Mouse (Mus musculus): ENCODE measurements at regions not wholly inside any gene's neighbourhood (a gene's known extent, or its start where the extent isn't known, plus 50 kb on each side); places are given as distances from the start of the nearest gene placed in this dataset.
A peak's percentile ranks its signal among the peaks of the same experiment; 100 is the strongest.

DNA sequence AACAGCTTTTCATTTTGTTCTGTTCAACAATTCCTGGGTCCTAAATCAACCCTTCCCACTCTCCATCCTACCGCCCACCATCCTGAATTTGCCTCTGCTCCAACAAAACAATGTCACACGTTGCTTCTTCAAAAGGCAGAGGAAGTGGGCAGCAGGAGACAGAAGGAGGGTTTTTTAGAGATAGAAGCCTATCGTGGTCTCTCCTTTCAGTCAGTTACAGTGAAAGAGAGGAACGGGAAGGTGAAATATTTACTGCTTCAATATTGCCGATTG is 181.7 kb downstream of the Rdh14 start:
- no peaks in the 10 kb centered on the region for H3K79me2 ChIP-seq (ENCODE audit: control insufficient read depth, insufficient read depth)
- H3K27me3 ChIP-seq (ENCODE audit: control insufficient read depth, insufficient read depth, insufficient read length) = no peaks in the 10 kb centered on the region
- H3ac ChIP-seq (ENCODE audit: control insufficient read depth, insufficient read length, low read depth) = no peak overlapping the region
- H3K79me3 ChIP-seq (ENCODE audit: low read depth) = no peaks in the 10 kb centered on the region
- no peaks in the 10 kb centered on the region for H3K36me3 ChIP-seq (ENCODE audit: control insufficient read depth, insufficient read depth)
- TF ChIP-seq MYOG (IDR thresholded peaks at IDR 0.05; ENCODE audit: control insufficient read depth, extremely low read depth, insufficient read length) (no peak), MYOD1 (IDR thresholded peaks at IDR 0.05; ENCODE audit: control insufficient read depth, insufficient read length, low read depth) (no peak), MAX (IDR thresholded peaks at IDR 0.05) (no peak), USF1 (IDR thresholded peaks at IDR 0.05; ENCODE audit: low read depth) (no peak), CTCF (IDR thresholded peaks at IDR 0.05; ENCODE audit: control insufficient read depth, insufficient read depth, insufficient read length) (no peak), FOSL1 (IDR thresholded peaks at IDR 0.05; ENCODE audit: insufficient read depth, low read length, poor library complexity, severe bottlenecking) (no peak), CEBPB (IDR thresholded peaks at IDR 0.05; ENCODE audit: low read depth) (no peak)
- no peak overlapping the region for H3K4me3 ChIP-seq (ENCODE audit: insufficient read depth, poor library complexity, severe bottlenecking)

DNA sequence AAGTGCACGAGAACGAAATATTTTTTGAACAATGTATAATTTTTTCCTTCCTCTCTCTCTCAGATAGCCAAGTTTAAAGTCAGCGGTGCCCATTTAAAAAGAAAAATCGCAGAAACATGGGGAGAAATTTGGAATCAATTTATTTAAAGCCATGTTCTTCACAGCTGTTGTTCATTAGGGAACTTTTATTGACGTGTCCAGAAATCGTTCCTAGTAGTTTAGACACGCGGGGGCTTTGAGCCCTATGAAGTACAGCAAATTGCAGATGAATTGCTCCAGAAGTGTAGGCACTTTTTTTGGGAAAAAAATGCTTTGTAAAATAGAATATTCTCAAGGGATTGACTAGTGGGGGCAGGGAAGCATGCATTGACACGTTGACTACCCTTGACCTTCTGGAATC is 182.8 kb downstream of the Rdh14 start:
- Histone ChIP-seq H3K36me3 (ENCODE audit: control insufficient read depth, insufficient read depth) (no peaks in the 10 kb centered on the region), H3K4me3 (ENCODE audit: insufficient read depth, poor library complexity, severe bottlenecking) (no peak overlapping the region), H3K79me3 (ENCODE audit: low read depth) (no peaks in the 10 kb centered on the region), H3K79me2 (ENCODE audit: control insufficient read depth, insufficient read depth) (no peaks in the 10 kb centered on the region), H3K27me3 (ENCODE audit: control insufficient read depth, insufficient read depth, insufficient read length) (no peaks in the 10 kb centered on the region), H3ac (ENCODE audit: control insufficient read depth, insufficient read length, low read depth) (no peak overlapping the region)
- TF ChIP-seq USF1 (IDR thresholded peaks at IDR 0.05; ENCODE audit: low read depth) (no peak), CEBPB (IDR thresholded peaks at IDR 0.05; ENCODE audit: low read depth) (no peak), MYOG (IDR thresholded peaks at IDR 0.05; ENCODE audit: control insufficient read depth, extremely low read depth, insufficient read length) (no peak), MYOD1 (IDR thresholded peaks at IDR 0.05; ENCODE audit: control insufficient read depth, insufficient read length, low read depth) (no peak), CTCF (IDR thresholded peaks at IDR 0.05; ENCODE audit: control insufficient read depth, insufficient read depth, insufficient read length) (no peak), MAX (IDR thresholded peaks at IDR 0.05) (no peak), FOSL1 (IDR thresholded peaks at IDR 0.05; ENCODE audit: insufficient read depth, low read length, poor library complexity, severe bottlenecking) (no peak)

DNA sequence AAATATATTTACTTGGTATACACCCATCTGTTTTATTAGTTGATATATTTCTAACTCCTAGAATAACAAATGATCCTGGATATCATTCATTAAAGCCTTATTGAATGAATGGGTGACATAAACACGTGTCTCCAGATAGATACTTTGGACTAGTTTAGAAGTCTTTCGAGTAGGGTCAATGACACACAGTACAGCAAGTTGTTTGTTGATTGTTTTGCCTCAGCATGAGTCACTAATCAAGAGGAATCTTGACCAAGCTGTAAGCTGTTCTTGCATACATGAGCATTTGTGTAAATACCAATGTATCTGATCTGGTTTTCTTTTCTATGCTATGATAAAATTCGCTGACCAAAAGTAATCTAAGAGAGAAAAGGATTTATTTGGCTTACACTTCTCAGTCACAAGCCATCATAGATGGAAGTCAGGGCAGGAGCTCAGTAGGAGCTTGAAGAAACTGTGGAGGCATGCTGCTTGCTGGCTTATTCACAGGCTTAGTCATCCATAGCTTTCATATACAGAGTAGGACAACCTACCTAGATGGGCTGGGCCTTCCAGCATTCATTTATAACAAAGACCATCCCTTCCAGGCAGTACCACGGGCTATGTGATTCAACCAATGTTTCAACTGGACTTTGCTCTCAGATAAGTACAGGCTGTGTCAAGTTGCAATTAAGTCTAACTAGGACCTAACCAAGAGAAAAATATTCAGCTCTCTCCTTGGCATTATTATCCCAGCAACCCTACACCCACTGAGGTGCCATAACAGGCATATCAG is 192.5 kb downstream of the Rdh14 start:
- H3K27me3 ChIP-seq (ENCODE audit: control insufficient read depth, insufficient read depth, insufficient read length) = no peaks in the 10 kb centered on the region
- no peak overlapping the region for H3K4me3 ChIP-seq (ENCODE audit: insufficient read depth, poor library complexity, severe bottlenecking)
- TF ChIP-seq MAX (IDR thresholded peaks at IDR 0.05) = no peak
- TF ChIP-seq CTCF (IDR thresholded peaks at IDR 0.05; ENCODE audit: control insufficient read depth, insufficient read depth, insufficient read length) = no peak
- TF ChIP-seq MYOG (IDR thresholded peaks at IDR 0.05; ENCODE audit: control insufficient read depth, extremely low read depth, insufficient read length) = no peak
- no peak for TF ChIP-seq CEBPB (IDR thresholded peaks at IDR 0.05; ENCODE audit: low read depth)
- TF ChIP-seq MYOD1 (IDR thresholded peaks at IDR 0.05; ENCODE audit: control insufficient read depth, insufficient read length, low read depth) = no peak
- no peak for TF ChIP-seq FOSL1 (IDR thresholded peaks at IDR 0.05; ENCODE audit: insufficient read depth, low read length, poor library complexity, severe bottlenecking)
- no peak for TF ChIP-seq USF1 (IDR thresholded peaks at IDR 0.05; ENCODE audit: low read depth)
- H3ac ChIP-seq (ENCODE audit: control insufficient read depth, insufficient read length, low read depth) = no peak overlapping the region
- no peaks in the 10 kb centered on the region for H3K79me2 ChIP-seq (ENCODE audit: control insufficient read depth, insufficient read depth)
- no peaks in the 10 kb centered on the region for H3K36me3 ChIP-seq (ENCODE audit: control insufficient read depth, insufficient read depth)
- H3K79me3 ChIP-seq (ENCODE audit: low read depth) = no peaks in the 10 kb centered on the region

DNA sequence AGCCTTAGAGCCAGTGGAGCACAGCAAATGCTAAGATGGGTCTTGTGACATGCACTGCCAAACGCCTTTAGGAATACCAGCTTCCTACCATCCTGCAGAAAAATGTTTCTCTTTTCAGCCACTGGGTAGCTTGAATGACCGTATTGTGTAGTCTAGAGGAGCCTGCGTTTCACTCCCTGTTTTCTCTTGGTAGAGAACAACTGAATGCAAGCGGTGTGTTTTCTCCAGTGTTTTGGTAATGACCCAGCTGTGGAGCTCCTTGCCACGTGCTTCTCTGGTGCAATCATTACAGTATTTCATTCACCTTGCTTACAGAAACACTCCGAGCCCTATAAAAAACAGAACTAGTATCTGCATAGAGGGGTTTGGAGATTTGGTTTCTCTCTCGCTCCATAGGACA is 193.5 kb downstream of the Rdh14 start:
- Histone ChIP-seq H3K79me2 (ENCODE audit: control insufficient read depth, insufficient read depth) (no peaks in the 10 kb centered on the region), H3K4me3 (ENCODE audit: insufficient read depth, poor library complexity, severe bottlenecking) (no peak overlapping the region), H3K79me3 (ENCODE audit: low read depth) (no peaks in the 10 kb centered on the region), H3K27me3 (ENCODE audit: control insufficient read depth, insufficient read depth, insufficient read length) (no peaks in the 10 kb centered on the region), H3ac (ENCODE audit: control insufficient read depth, insufficient read length, low read depth) (no peak overlapping the region), H3K36me3 (ENCODE audit: control insufficient read depth, insufficient read depth) (no peaks in the 10 kb centered on the region)
- TF ChIP-seq MAX (IDR thresholded peaks at IDR 0.05) (no peak), MYOG (IDR thresholded peaks at IDR 0.05; ENCODE audit: control insufficient read depth, extremely low read depth, insufficient read length) (no peak), USF1 (IDR thresholded peaks at IDR 0.05; ENCODE audit: low read depth) (no peak), CEBPB (IDR thresholded peaks at IDR 0.05; ENCODE audit: low read depth) (no peak), FOSL1 (IDR thresholded peaks at IDR 0.05; ENCODE audit: insufficient read depth, low read length, poor library complexity, severe bottlenecking) (no peak), CTCF (IDR thresholded peaks at IDR 0.05; ENCODE audit: control insufficient read depth, insufficient read depth, insufficient read length) (no peak), MYOD1 (IDR thresholded peaks at IDR 0.05; ENCODE audit: control insufficient read depth, insufficient read length, low read depth) (no peak)

DNA sequence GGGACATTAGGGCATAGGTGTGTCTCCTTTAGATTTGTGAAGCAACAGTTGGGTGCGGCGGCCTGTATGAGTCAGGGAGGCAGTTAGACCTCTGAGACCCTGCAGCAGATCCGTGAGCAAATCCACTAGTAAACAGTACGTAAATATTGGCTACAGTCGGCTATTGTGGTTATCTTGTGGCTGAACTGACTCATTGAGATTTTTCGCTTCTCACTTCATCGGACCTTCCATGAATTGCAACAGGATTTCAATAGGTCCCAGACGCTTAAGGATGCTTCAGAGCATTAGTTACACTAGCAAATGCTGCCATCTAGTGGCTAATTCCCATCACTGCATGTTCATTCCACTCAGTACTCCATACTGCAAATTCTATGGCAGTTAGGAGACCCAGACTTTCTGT is 199.0 kb downstream of the Rdh14 start:
- no peaks in the 10 kb centered on the region for H3K79me3 ChIP-seq (ENCODE audit: low read depth)
- H3ac ChIP-seq (ENCODE audit: control insufficient read depth, insufficient read length, low read depth) = no peak overlapping the region
- TF ChIP-seq MYOD1 (IDR thresholded peaks at IDR 0.05; ENCODE audit: control insufficient read depth, insufficient read length, low read depth) (peak; percentile 15), CEBPB (IDR thresholded peaks at IDR 0.05; ENCODE audit: low read depth) (peak; percentile 75), CTCF (IDR thresholded peaks at IDR 0.05; ENCODE audit: control insufficient read depth, insufficient read depth, insufficient read length) (peak; percentile 42), USF1 (IDR thresholded peaks at IDR 0.05; ENCODE audit: low read depth) (no peak), FOSL1 (IDR thresholded peaks at IDR 0.05; ENCODE audit: insufficient read depth, low read length, poor library complexity, severe bottlenecking) (peak; percentile 67), MAX (IDR thresholded peaks at IDR 0.05) (no peak)
- H3K79me2 ChIP-seq (ENCODE audit: control insufficient read depth, insufficient read depth) = no peaks in the 10 kb centered on the region
- H3K27me3 ChIP-seq (ENCODE audit: control insufficient read depth, insufficient read depth, insufficient read length) = no peaks in the 10 kb centered on the region
- H3K4me3 ChIP-seq (ENCODE audit: insufficient read depth, poor library complexity, severe bottlenecking) = no peak overlapping the region
- no peaks in the 10 kb centered on the region for H3K36me3 ChIP-seq (ENCODE audit: control insufficient read depth, insufficient read depth)

Measured in C2C12 (cell line).